Mouse (Mus musculus): ENCODE data around the gene Pgm2l1. TPM values are rescaled to one million over a fixed set of nuclear protein-coding genes. Genes with fewer than 3 reads are reported as not detected.

Gene Pgm2l1
- polyA plus RNA-seq, 1 experiment from 2014 or later, result 1.5 TPM

Other genes with a start within 250 kb of the Pgm2l1 start
- 2.9 and 3.0 TPM in 2 replicates for gene Rnf169, start 246.9 kb upstream of the Pgm2l1 start, polyA plus RNA-seq (2015; fragmentation: Nextera tagmentation; extraction: Ambion mirVana)
- 0.15 TPM in 1 of 2 replicates, not detected in the other for gene Chrdl2, start 221.2 kb upstream of the Pgm2l1 start, polyA plus RNA-seq (2015; fragmentation: Nextera tagmentation; extraction: Ambion mirVana)
- 33.4 and 36.6 TPM in 2 replicates for gene Pold3, start 105.8 kb upstream of the Pgm2l1 start, polyA plus RNA-seq (2015; fragmentation: Nextera tagmentation; extraction: Ambion mirVana)
- 11.6 and 11.9 TPM in 2 replicates for gene Lipt2, start 68.1 kb upstream of the Pgm2l1 start, polyA plus RNA-seq (2015; fragmentation: Nextera tagmentation; extraction: Ambion mirVana)
- 9.3 and 9.5 TPM in 2 replicates for gene Kcne3, start 50.9 kb upstream of the Pgm2l1 start, polyA plus RNA-seq (2015; fragmentation: Nextera tagmentation; extraction: Ambion mirVana)
- 12.8 TPM in 2 replicates for gene P4ha3, start 58.1 kb downstream of the Pgm2l1 start, polyA plus RNA-seq (2015; fragmentation: Nextera tagmentation; extraction: Ambion mirVana)
- gene C2cd3, start 144.8 kb downstream of the Pgm2l1 start, polyA plus RNA-seq (2015; fragmentation: Nextera tagmentation; extraction: Ambion mirVana), result 14.1 and 14.5 TPM in 2 replicates
- 60.9 and 68.9 TPM in 2 replicates for gene Ppme1, start 144.9 kb downstream of the Pgm2l1 start, polyA plus RNA-seq (2015; fragmentation: Nextera tagmentation; extraction: Ambion mirVana)
- gene Ucp3, start 245.6 kb downstream of the Pgm2l1 start, polyA plus RNA-seq (2015; fragmentation: Nextera tagmentation; extraction: Ambion mirVana), result 0.25 and 0.30 TPM in 2 replicates